Mouse (Mus musculus): ENCODE data around the gene Slc16a6.
A peak's percentile ranks its signal among the peaks of the same experiment; 100 is the strongest.
"Not testable (repeated sequence)": the region's sequence is repeated elsewhere in the genome, so short reads cannot be mapped to it uniquely, and the experiment has no call there.

Gene Slc16a6

GRCm38 (mm10) chr11:109473171-109474085 is at the start of gene Slc16a6, which contains the start of gene Arsg:
Gene Slc16a6 (minus strand): TSS chr11:109473598.
Gene Arsg (plus strand): TSS chr11:109473374.
- peak; percentile 76 for DNase-seq (ENCODE audit: low spot score)

- no peak for DNase-seq (ENCODE audit: low spot score)
Measured at GRCm38 (mm10) chr11:109520958-109521357, 47.6 kb upstream of the Slc16a6 start.

- no peak for DNase-seq (ENCODE audit: low spot score)
Measured at GRCm38 (mm10) chr11:109517816-109518215, 44.4 kb upstream of the Slc16a6 start.

GRCm38 (mm10) chr11:109517330-109517729 is 43.9 kb upstream of the Slc16a6 start:
- DNase-seq (ENCODE audit: low spot score): no peak

GRCm38 (mm10) chr11:109514064-109514612 is 40.7 kb upstream of the Slc16a6 start:
- no peak for DNase-seq (ENCODE audit: low spot score)

GRCm38 (mm10) chr11:109512995-109513675 is 39.7 kb upstream of the Slc16a6 start:
- no peak for DNase-seq (ENCODE audit: low spot score)

- no peak for DNase-seq (ENCODE audit: low spot score)
Measured at GRCm38 (mm10) chr11:109507068-109507467, 33.7 kb upstream of the Slc16a6 start.

- DNase-seq (ENCODE audit: low spot score): no peak
Measured at GRCm38 (mm10) chr11:109505823-109506222, 32.4 kb upstream of the Slc16a6 start.

- no peak for DNase-seq (ENCODE audit: low spot score)
Measured at GRCm38 (mm10) chr11:109504977-109505376, 31.6 kb upstream of the Slc16a6 start.

GRCm38 (mm10) chr11:109500206-109500605 is 26.8 kb upstream of the Slc16a6 start:
- no peak for DNase-seq (ENCODE audit: low spot score)

- no peak for DNase-seq (ENCODE audit: low spot score)
Measured at GRCm38 (mm10) chr11:109497990-109498389, 24.6 kb upstream of the Slc16a6 start.

- no peak for DNase-seq (ENCODE audit: low spot score)
Measured at GRCm38 (mm10) chr11:109496996-109497714, 23.8 kb upstream of the Slc16a6 start.

- DNase-seq (ENCODE audit: low spot score): no peak
Measured at GRCm38 (mm10) chr11:109496475-109496993, 23.1 kb upstream of the Slc16a6 start.

GRCm38 (mm10) chr11:109495771-109496474 is 22.5 kb upstream of the Slc16a6 start:
- no peak for DNase-seq (ENCODE audit: low spot score)

GRCm38 (mm10) chr11:109494890-109495770 is 21.7 kb upstream of the Slc16a6 start:
- DNase-seq (ENCODE audit: low spot score): no peak

GRCm38 (mm10) chr11:109492847-109493464 is 19.6 kb upstream of the Slc16a6 start:
- not testable (repeated sequence) for DNase-seq (ENCODE audit: low spot score)

GRCm38 (mm10) chr11:109491844-109492243 is 18.4 kb upstream of the Slc16a6 start:
- no peak for DNase-seq (ENCODE audit: low spot score)

GRCm38 (mm10) chr11:109489763-109490162 is 16.4 kb upstream of the Slc16a6 start:
- no peak for DNase-seq (ENCODE audit: low spot score)

- no peak for DNase-seq (ENCODE audit: low spot score)
Measured at GRCm38 (mm10) chr11:109487991-109488684, 14.7 kb upstream of the Slc16a6 start.
